Mouse (Mus musculus): Measurements from ENCODE around the gene Scrn3. TPM values are rescaled to one million over a fixed set of nuclear protein-coding genes. Genes with fewer than 3 reads are reported as not detected.

The Scrn3 gene
- total RNA-seq, 1 experiment = 10.6 TPM

DNA sequence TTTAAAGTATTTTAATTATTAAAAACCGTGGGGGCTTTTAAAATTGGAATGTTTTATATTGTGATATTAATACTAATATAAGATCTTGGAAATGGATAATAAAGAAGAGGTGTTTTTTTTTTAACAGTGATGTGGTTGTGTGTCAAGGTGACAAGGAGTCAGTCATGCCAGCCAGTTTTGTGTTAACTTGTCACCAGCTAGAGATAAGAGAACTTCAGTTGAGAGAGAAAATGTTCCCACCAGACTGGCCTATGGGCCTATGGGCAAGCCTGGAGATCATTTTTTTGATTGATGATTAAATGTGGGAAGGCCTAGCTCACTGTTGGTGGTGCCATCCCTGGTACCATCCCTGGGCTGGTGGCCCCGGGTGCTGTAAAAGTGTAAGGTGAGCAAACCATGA, 48.1 kb downstream of the Scrn3 start:
- H3K27ac ChIP-seq (ENCODE audit: insufficient read depth, low read depth, low read length, poor library complexity, severe bottlenecking) = no peak overlapping the region
- TF ChIP-seq ZC3H11A (IDR thresholded peaks at IDR 0.05; ENCODE audit: borderline replicate concordance, low read depth, low read length) (no peak), MAFK (IDR thresholded peaks at IDR 0.05; ENCODE audit: insufficient read depth, low read depth, low read length) (no peak), HCFC1 (IDR thresholded peaks at IDR 0.05; ENCODE audit: borderline replicate concordance, insufficient read depth, low read length) (no peak), ZNF384 (IDR thresholded peaks at IDR 0.05; ENCODE audit: low read depth, low read length) (no peak), CHD2 (IDR thresholded peaks at IDR 0.05; ENCODE audit: low read depth, low read length) (no peak)
- H3K36me3 ChIP-seq (ENCODE audit: control insufficient read depth, insufficient read depth, low read length, poor library complexity, severe bottlenecking) = no peaks in the 10 kb centered on the region
- no peak overlapping the region for H3K4me3 ChIP-seq (ENCODE audit: insufficient read depth in 1 of 2, low read depth in 1 of 2, low read length in 2 of 2, poor library complexity in 1 of 2, severe bottlenecking in 1 of 2)
- no peaks in the 10 kb centered on the region for H3K9me3 ChIP-seq (ENCODE audit: control insufficient read depth, insufficient read depth, low read depth, low read length)
- H3K9ac ChIP-seq (ENCODE audit: insufficient read depth, low read depth, low read length, poor library complexity, severe bottlenecking) = no peak overlapping the region
- no peak for DNase-seq (ENCODE audit: low read depth, low spot score)
- in situ Hi-C loops (cut with MboI; ENCODE audit: low sequenced_read_pairs in 2 of 2, unreplicated experiment in 2 of 2) = no loop called here
- H3K4me1 ChIP-seq (ENCODE audit: control insufficient read depth in 2 of 2, insufficient read depth in 2 of 2, low read length in 2 of 2, poor library complexity in 1 of 2) = no peaks in the 10 kb centered on the region

GRCm38 (mm10) chr2:73363448-73363847, 51.0 kb downstream of the Scrn3 start:
- no peak overlapping the region for H3K27ac ChIP-seq (ENCODE audit: insufficient read depth, low read depth, low read length, poor library complexity, severe bottlenecking)
- H3K4me3 ChIP-seq (ENCODE audit: insufficient read depth in 1 of 2, low read depth in 1 of 2, low read length in 2 of 2, poor library complexity in 1 of 2, severe bottlenecking in 1 of 2) = no peak overlapping the region
- no peak for DNase-seq (ENCODE audit: low read depth, low spot score)
- no peaks in the 10 kb centered on the region for H3K4me1 ChIP-seq (ENCODE audit: control insufficient read depth in 2 of 2, insufficient read depth in 2 of 2, low read length in 2 of 2, poor library complexity in 1 of 2)
- no peak for TF ChIP-seq ZC3H11A (IDR thresholded peaks at IDR 0.05; ENCODE audit: borderline replicate concordance, low read depth, low read length)
- TF ChIP-seq ZNF384 (IDR thresholded peaks at IDR 0.05; ENCODE audit: low read depth, low read length) = no peak
- TF ChIP-seq MAFK (IDR thresholded peaks at IDR 0.05; ENCODE audit: insufficient read depth, low read depth, low read length) = no peak
- TF ChIP-seq CHD2 (IDR thresholded peaks at IDR 0.05; ENCODE audit: low read depth, low read length) = no peak
- no peak for TF ChIP-seq HCFC1 (IDR thresholded peaks at IDR 0.05; ENCODE audit: borderline replicate concordance, insufficient read depth, low read length)
- no peaks in the 10 kb centered on the region for H3K36me3 ChIP-seq (ENCODE audit: control insufficient read depth, insufficient read depth, low read length, poor library complexity, severe bottlenecking)
- no peaks in the 10 kb centered on the region for H3K9me3 ChIP-seq (ENCODE audit: control insufficient read depth, insufficient read depth, low read depth, low read length)
- in situ Hi-C loops (cut with MboI; ENCODE audit: low sequenced_read_pairs in 2 of 2, unreplicated experiment in 2 of 2) = no loop called here
- H3K9ac ChIP-seq (ENCODE audit: insufficient read depth, low read depth, low read length, poor library complexity, severe bottlenecking) = no peak overlapping the region

GRCm38 (mm10) chr2:73371530-73372335, 59.3 kb downstream of the Scrn3 start:
- no peak for DNase-seq (ENCODE audit: low read depth, low spot score)
- no peak overlapping the region for H3K4me3 ChIP-seq (ENCODE audit: insufficient read depth in 1 of 2, low read depth in 1 of 2, low read length in 2 of 2, poor library complexity in 1 of 2, severe bottlenecking in 1 of 2)
- H3K9ac ChIP-seq (ENCODE audit: insufficient read depth, low read depth, low read length, poor library complexity, severe bottlenecking) = no peak overlapping the region
- in situ Hi-C loops (cut with MboI; ENCODE audit: low sequenced_read_pairs in 2 of 2, unreplicated experiment in 2 of 2) = no loop called here
- H3K36me3 ChIP-seq (ENCODE audit: control insufficient read depth, insufficient read depth, low read length, poor library complexity, severe bottlenecking) = no peaks in the 10 kb centered on the region
- no peaks in the 10 kb centered on the region for H3K9me3 ChIP-seq (ENCODE audit: control insufficient read depth, insufficient read depth, low read depth, low read length)
- H3K4me1 ChIP-seq (ENCODE audit: control insufficient read depth in 2 of 2, insufficient read depth in 2 of 2, low read length in 2 of 2, poor library complexity in 1 of 2) = no peaks in the 10 kb centered on the region
- TF ChIP-seq ZC3H11A (IDR thresholded peaks at IDR 0.05; ENCODE audit: borderline replicate concordance, low read depth, low read length) (no peak), ZNF384 (IDR thresholded peaks at IDR 0.05; ENCODE audit: low read depth, low read length) (no peak), CHD2 (IDR thresholded peaks at IDR 0.05; ENCODE audit: low read depth, low read length) (no peak), MAFK (IDR thresholded peaks at IDR 0.05; ENCODE audit: insufficient read depth, low read depth, low read length) (no peak), HCFC1 (IDR thresholded peaks at IDR 0.05; ENCODE audit: borderline replicate concordance, insufficient read depth, low read length) (no peak)
- no peak overlapping the region for H3K27ac ChIP-seq (ENCODE audit: insufficient read depth, low read depth, low read length, poor library complexity, severe bottlenecking)

- Histone ChIP-seq H3K9ac (ENCODE audit: insufficient read depth, low read depth, low read length, poor library complexity, severe bottlenecking) (no peak overlapping the region), H3K9me3 (ENCODE audit: control insufficient read depth, insufficient read depth, low read depth, low read length) (no peaks in the 10 kb centered on the region), H3K36me3 (ENCODE audit: control insufficient read depth, insufficient read depth, low read length, poor library complexity, severe bottlenecking) (no peaks in the 10 kb centered on the region), H3K27ac (ENCODE audit: insufficient read depth, low read depth, low read length, poor library complexity, severe bottlenecking) (no peak overlapping the region), H3K4me3 (ENCODE audit: insufficient read depth in 1 of 2, low read depth in 1 of 2, low read length in 2 of 2, poor library complexity in 1 of 2, severe bottlenecking in 1 of 2) (no peak overlapping the region), H3K4me1 (ENCODE audit: control insufficient read depth in 2 of 2, insufficient read depth in 2 of 2, low read length in 2 of 2, poor library complexity in 1 of 2) (no peaks in the 10 kb centered on the region)
- DNase-seq (ENCODE audit: low read depth, low spot score) = no peak
- in situ Hi-C loops (cut with MboI; ENCODE audit: low sequenced_read_pairs in 2 of 2, unreplicated experiment in 2 of 2) = no loop called here
- no peak for TF ChIP-seq ZC3H11A (IDR thresholded peaks at IDR 0.05; ENCODE audit: borderline replicate concordance, low read depth, low read length)
Observed at GRCm38 (mm10) chr2:73378326-73378725, 65.9 kb downstream of the Scrn3 start.

DNA sequence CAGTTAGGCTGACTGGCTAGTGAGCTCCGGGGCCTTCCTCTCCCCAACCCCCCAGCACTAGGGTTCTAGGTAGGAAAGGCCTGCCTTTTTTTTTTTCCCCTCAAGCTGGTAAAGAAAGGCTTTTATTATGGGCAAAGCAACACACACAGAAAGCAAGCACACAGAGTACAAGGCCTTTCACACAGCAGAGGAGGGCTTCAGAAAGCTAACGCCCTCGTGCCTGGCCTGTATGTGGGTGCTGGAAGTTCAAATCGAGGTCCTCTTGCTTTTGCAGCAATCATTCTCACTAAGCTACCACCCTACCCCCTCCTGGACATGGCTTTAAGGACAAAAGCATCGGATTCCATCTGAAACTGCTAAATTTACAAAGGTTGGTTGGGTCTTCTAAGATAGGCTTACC, 67.3 kb downstream of the Scrn3 start:
- no peak for TF ChIP-seq ZC3H11A (IDR thresholded peaks at IDR 0.05; ENCODE audit: borderline replicate concordance, low read depth, low read length)
- in situ Hi-C loops (cut with MboI; ENCODE audit: low sequenced_read_pairs in 2 of 2, unreplicated experiment in 2 of 2) = no loop called here
- Histone ChIP-seq H3K4me3 (ENCODE audit: insufficient read depth in 1 of 2, low read depth in 1 of 2, low read length in 2 of 2, poor library complexity in 1 of 2, severe bottlenecking in 1 of 2) (no peak overlapping the region), H3K27ac (ENCODE audit: insufficient read depth, low read depth, low read length, poor library complexity, severe bottlenecking) (no peak overlapping the region), H3K4me1 (ENCODE audit: control insufficient read depth in 2 of 2, insufficient read depth in 2 of 2, low read length in 2 of 2, poor library complexity in 1 of 2) (no peaks in the 10 kb centered on the region), H3K9ac (ENCODE audit: insufficient read depth, low read depth, low read length, poor library complexity, severe bottlenecking) (no peak overlapping the region), H3K9me3 (ENCODE audit: control insufficient read depth, insufficient read depth, low read depth, low read length) (no peaks in the 10 kb centered on the region), H3K36me3 (ENCODE audit: control insufficient read depth, insufficient read depth, low read length, poor library complexity, severe bottlenecking) (no peaks in the 10 kb centered on the region)
- DNase-seq (ENCODE audit: low read depth, low spot score) = no peak

All from ES-E14 (cell line).